8 mouse cellular contexts compared by ENCODE assay signal in genomic region chr14:31129326-31130235, GRCm38 (mm10). TPM values are rescaled to one million over a fixed set of nuclear protein-coding genes. Genes with fewer than 3 reads are reported as not detected.
DNase-seq lines count a peak whose midpoint lies in the region; ATAC-seq and TF ChIP-seq lines count a peak whose summit lies in the region.

No protein-coding gene starts in this region.

- H3K27ac ChIP-seq in kidney, embryonic 14.5 days (ENCODE audit: low read depth, low read length), result peak overlapping the region; percentile 91
- H3K27ac ChIP-seq in macrophage, result 0 out of 2 replicates have a peak overlapping the region, but pooled peaks have one; percentile 17

- WGBS in kidney, embryonic 14.5 days, result 67% methylated on average over 15 of the region's 15 CpGs
- WGBS in macrophage (ENCODE audit: missing documents), result 63% methylated on average over 15 of the region's 15 CpGs

- no peak for TF ChIP-seq CTCF in brain, embryonic 14.5 days (IDR thresholded peaks at IDR 0.05; ENCODE audit: borderline replicate concordance, extremely low read depth, insufficient read depth, insufficient read length)

- H3K4me2 ChIP-seq in kidney, embryonic 14.5 days (replicated peaks; ENCODE audit: low read depth, low read length), result peak overlapping the region; percentile 33; the same call in 1 of the 2 replicates

- H3K4me3 ChIP-seq in kidney, embryonic 14.5 days (ENCODE audit: low read length), result peak overlapping the region; percentile 12; the same call in 1 of the 2 replicates
- H3K4me3 ChIP-seq in macrophage (ENCODE audit: inconsistent target), result peak overlapping the region; percentile 89

- peaks cover 51% of the 10 kb centered on the region for H3K4me1 ChIP-seq in kidney, embryonic 14.5 days (ENCODE audit: control insufficient read depth, insufficient read depth, low read length)

- no peak for DNase-seq in kidney, postnatal 10 days
- DNase-seq in brain, embryonic 14.5 days (ENCODE audit: low read depth), result peak; percentile 28
- DNase-seq in heart, postnatal 4 days, result peak; percentile 7
- DNase-seq in layer of hippocampus, adult 9-11 months, result no peak
- DNase-seq in adrenal gland, postnatal 10 days, result no peak
- DNase-seq in c-Kit-positive CD71-positive TER-119-positive erythroid progenitor cells, embryonic 14.5 days (ENCODE audit: low spot score), result no peak

- no peaks in the 10 kb centered on the region for H3K9me3 ChIP-seq in kidney, embryonic 14.5 days (ENCODE audit: control insufficient read depth, low read length)

- no peak for TF ChIP-seq POLR2A in brain, embryonic 14.5 days (IDR thresholded peaks at IDR 0.05; ENCODE audit: borderline replicate concordance, extremely low read depth, insufficient read depth, insufficient read length, poor library complexity, severe bottlenecking)

- no peak for ATAC-seq in kidney, embryonic 14.5 days (ENCODE audit: low FRiP score, low TSS enrichment)

- H3K27me3 ChIP-seq in kidney, embryonic 14.5 days (ENCODE audit: control insufficient read depth, insufficient read depth, low read length), result no peaks in the 10 kb centered on the region

- H3K79me2 ChIP-seq in macrophage (ENCODE audit: inconsistent target), result peaks cover 70% of the 10 kb centered on the region

- H3K36me3 ChIP-seq in kidney, embryonic 14.5 days (ENCODE audit: control insufficient read depth, insufficient read depth, low read length), result peaks cover 4% of the 10 kb centered on the region; the same call in 1 of the 2 replicates
- no peaks in the 10 kb centered on the region for H3K36me3 ChIP-seq in macrophage (ENCODE audit: inconsistent target)

- H3K9ac ChIP-seq in kidney, embryonic 14.5 days (ENCODE audit: low read depth, low read length), result 0 out of 2 replicates have a peak overlapping the region, but pooled peaks have one; percentile 95

RNA-seq across cellular contexts. Expression of gene Smim4, which starts 0.8 kb away (rescaled TPM):
- polyA plus RNA-seq in kidney, embryonic 14.5 days (2014; fragmentation: Nextera tagmentation; extraction: Ambion mirVana), result 98.5 and 124 TPM in 2 replicates
- 31.2 and 46.2 TPM in 2 replicates for polyA plus RNA-seq in brain, embryonic 14.5 days (2012; rRNA removed)
- 10 to 100 TPM; 80.5 to 91.4 TPM for total RNA-seq in heart, postnatal 4 days (2021)
- total RNA-seq in macrophage (2018; cell fraction: chromatin; rRNA removed), result 10 to 100 TPM in 5 of 26 experiments, 1 to 10 TPM in 12, under 1 TPM in 1, not detected in 8; 0.82 to 20.9 (median 6.8) TPM
- total RNA-seq in macrophage (2018; cell fraction: cytosol; rRNA removed), result 10 to 100 TPM; 33.4 to 98.2 (median 47.8) TPM
- 10 to 100 TPM in 14 of 26 experiments, 1 to 10 TPM in 12; 2.1 to 47.5 (median 11.1) TPM for total RNA-seq in macrophage (2018; cell fraction: nucleus; rRNA removed)
- 5.9 to 64.8 TPM (median 39.9 TPM) in 3 replicates for polyA plus RNA-seq in macrophage (2018)
- total RNA-seq in adrenal gland, postnatal 10 days (2021), result 100 to 1,000 TPM in 1 of 2 experiments, 10 to 100 TPM in 1; 86.9 to 103 TPM

RNA-seq across cellular contexts. Expression of gene Nt5dc2, which starts 1.3 kb away (rescaled TPM):
- polyA plus RNA-seq in kidney, embryonic 14.5 days (2014; fragmentation: Nextera tagmentation; extraction: Ambion mirVana), result 377 and 517 TPM in 2 replicates
- polyA plus RNA-seq in brain, embryonic 14.5 days (2012; rRNA removed), result 369 and 407 TPM in 2 replicates
- total RNA-seq in heart, postnatal 4 days (2021), result 10 to 100 TPM; 91.8 to 93.8 TPM
- total RNA-seq in macrophage (2018; cell fraction: chromatin; rRNA removed), result 10 to 100 TPM in 11 of 26 experiments, 1 to 10 TPM in 15; 1.8 to 37.0 (median 8.3) TPM
- total RNA-seq in macrophage (2018; cell fraction: cytosol; rRNA removed), result 100 to 1,000 TPM in 5 of 26 experiments, 10 to 100 TPM in 21; 25.4 to 119 (median 52.7) TPM
- total RNA-seq in macrophage (2018; cell fraction: nucleus; rRNA removed), result 10 to 100 TPM in 21 of 26 experiments, 1 to 10 TPM in 5; 6.5 to 49.6 (median 15.5) TPM
- polyA plus RNA-seq in macrophage (2018), result 64.0 to 97.6 TPM (median 77.4 TPM) in 3 replicates
- 10 to 100 TPM; 52.0 to 52.6 TPM for total RNA-seq in adrenal gland, postnatal 10 days (2021)

RNA-seq across cellular contexts. Expression of gene Stab1, which starts 38.9 kb away (rescaled TPM):
- 39.8 and 41.1 TPM in 2 replicates for polyA plus RNA-seq in kidney, embryonic 14.5 days (2014; fragmentation: Nextera tagmentation; extraction: Ambion mirVana)
- 28.7 and 35.1 TPM in 2 replicates for polyA plus RNA-seq in brain, embryonic 14.5 days (2012; rRNA removed)
- 10 to 100 TPM; 77.1 to 84.3 TPM for total RNA-seq in heart, postnatal 4 days (2021)
- 1,000 to 10,000 TPM in 23 of 26 experiments, 100 to 1,000 TPM in 3; 175 to 4,782 (median 2,271) TPM for total RNA-seq in macrophage (2018; cell fraction: chromatin; rRNA removed)
- 100 to 1,000 TPM in 25 of 26 experiments, 10 to 100 TPM in 1; 91.4 to 838 (median 312) TPM for total RNA-seq in macrophage (2018; cell fraction: cytosol; rRNA removed)
- total RNA-seq in macrophage (2018; cell fraction: nucleus; rRNA removed), result 1,000 to 10,000 TPM in 14 of 26 experiments, 100 to 1,000 TPM in 12; 325 to 5,560 (median 1,024) TPM
- polyA plus RNA-seq in macrophage (2018), result 241 to 829 TPM (median 623 TPM) in 3 replicates
- total RNA-seq in adrenal gland, postnatal 10 days (2021), result 10 to 100 TPM; 74.3 to 74.8 TPM

Comparison
In these comparisons a context has a peak if more than half of its experiments do, and no peak if none do; other contexts are left out.
1. DNase-seq: peak in brain, embryonic 14.5 days (single experiment) and heart, postnatal 4 days (single experiment); none in kidney, postnatal 10 days (single experiment), layer of hippocampus, adult 9-11 months (single experiment), adrenal gland, postnatal 10 days (single experiment) and c-Kit-positive CD71-positive TER-119-positive erythroid progenitor cells, embryonic 14.5 days (single experiment).